Mouse (Mus musculus) bone marrow macrophage, adult 2 months (primary cell): ENCODE results near the gene Fam186b. TPM values are rescaled to one million over a fixed set of nuclear protein-coding genes. Genes with fewer than 3 reads are reported as not detected.

Experiments
- H3K27ac ChIP-seq: 2 replicates; pipeline ENCODE4 v1.5.1; 2012; ENCODE audit warnings: low read depth, low read length; ENCODE audit not compliant: insufficient read depth
- H3K4me1 ChIP-seq: 2 replicates; pipeline ENCODE4 v1.6.1; 2012; ENCODE audit warnings: low read length; ENCODE audit not compliant: control insufficient read depth, insufficient read depth
- H3K4me3 ChIP-seq: 2 replicates; pipeline ENCODE4 v1.5.1; 2012; ENCODE audit warnings: mild to moderate bottlenecking, low read length, moderate library complexity; ENCODE audit not compliant: insufficient read depth
- CTCF ChIP-seq: IDR thresholded peaks from 2 replicates; pipeline ENCODE4 v1.5.1; 2012; ENCODE audit warnings: low read depth, mild to moderate bottlenecking, low read length, moderate library complexity
- POLR2A ChIP-seq: IDR thresholded peaks from 2 replicates; pipeline ENCODE4 v1.6.1; 2012; ENCODE audit warnings: mild to moderate bottlenecking, low read depth, low read length, borderline replicate concordance
- polyA plus RNA-seq: library from polyadenylated mRNA; stranded (reverse); fragments of >200 nt; gene quantifications from 2 replicates; pipeline ENCODE4 v1.2.4, GENCODE M21; 2012; ENCODE audit not compliant: missing spikeins, insufficient read depth, insufficient read length

Fam186b gene
- polyA plus RNA-seq, 1 experiment, result not detected

- Histone ChIP-seq H3K4me3 (no peak overlapping the region), H3K27ac (no peak overlapping the region), H3K4me1 (peaks cover 81% of the 10 kb centered on the region)
- TF ChIP-seq POLR2A, result no peak
- no peak for TF ChIP-seq CTCF
Observed at GRCm38 (mm10) chr15:99334500-99334899, 38.8 kb upstream of the Fam186b start.

DNA sequence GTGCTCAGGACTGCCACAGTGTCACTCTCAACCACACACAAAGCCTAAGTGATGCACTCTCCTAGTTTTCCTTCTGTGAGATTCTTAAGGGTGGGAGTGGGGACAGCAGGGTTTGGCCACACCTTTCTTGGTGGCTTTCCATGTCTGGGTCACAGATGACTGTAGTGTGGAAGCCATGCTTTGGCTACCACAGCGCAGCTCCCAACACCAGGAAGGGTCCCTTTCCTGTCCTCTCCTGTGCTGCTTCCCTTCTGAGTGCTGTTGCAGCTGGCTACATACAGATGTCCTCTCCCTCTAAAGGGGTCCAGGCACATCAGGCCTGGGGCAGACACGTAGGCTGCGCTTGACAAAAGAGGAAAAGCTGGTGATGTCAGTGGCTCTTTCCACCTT lies 38.0 kb upstream of the Fam186b start:
- Histone ChIP-seq H3K4me1 (peaks cover 79% of the 10 kb centered on the region), H3K4me3 (no peak overlapping the region), H3K27ac (peak overlapping the region; percentile 91)
- TF ChIP-seq POLR2A, result no peak
- no peak for TF ChIP-seq CTCF

GRCm38 (mm10) chr15:99332921-99333675 lies 37.4 kb upstream of the Fam186b start:
- H3K4me1 ChIP-seq, result peaks cover 79% of the 10 kb centered on the region
- TF ChIP-seq CTCF (0 out of 2 replicates have a peak, but pooled peaks have one; percentile 12), POLR2A (no peak)
- peak overlapping the region; percentile 91 for H3K27ac ChIP-seq
- peak overlapping the region; percentile 18; the same call in 1 of the 2 replicates for H3K4me3 ChIP-seq

DNA sequence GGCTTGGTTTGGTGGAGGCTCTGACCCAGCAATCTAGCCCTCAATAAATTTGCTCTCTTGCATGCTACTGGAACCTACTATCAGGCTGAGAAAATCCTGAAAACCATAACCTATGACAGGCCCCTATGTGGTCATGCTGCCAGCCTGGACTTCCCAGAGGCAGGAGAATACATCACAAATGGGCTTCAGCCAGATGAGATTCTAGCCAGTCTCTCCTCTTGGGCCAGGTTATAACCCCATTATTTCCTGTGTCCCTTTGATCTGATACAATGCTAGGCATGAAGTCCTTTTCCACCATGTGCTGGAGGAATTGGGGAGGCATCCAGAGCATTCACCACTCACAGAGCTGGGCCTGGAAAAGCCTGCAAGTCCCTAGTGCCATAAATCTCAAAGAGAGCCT lies 36.4 kb upstream of the Fam186b start:
- peaks cover 73% of the 10 kb centered on the region for H3K4me1 ChIP-seq
- peak overlapping the region; percentile 78 for H3K27ac ChIP-seq
- H3K4me3 ChIP-seq, result no peak overlapping the region
- TF ChIP-seq POLR2A (no peak), CTCF (no peak)

DNA sequence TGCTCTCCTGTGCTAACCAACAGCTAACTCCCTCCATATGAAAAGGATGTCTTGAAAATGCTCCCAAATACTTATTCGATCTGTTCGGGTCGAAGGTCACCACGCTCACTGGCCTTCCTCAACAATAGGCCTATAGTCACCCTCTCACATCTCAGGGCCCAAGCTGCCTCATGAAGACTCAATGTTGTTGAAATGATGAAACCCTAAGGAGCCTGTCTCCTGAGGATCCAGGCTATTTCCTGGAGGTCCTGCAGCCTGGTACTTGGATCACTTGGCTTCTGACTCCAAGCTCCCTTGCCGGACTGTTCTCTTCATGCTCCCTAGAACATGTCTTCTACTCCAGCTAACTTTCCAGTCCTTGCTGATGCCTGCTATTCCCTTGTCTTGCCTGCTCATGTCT lies 35.7 kb upstream of the Fam186b start:
- Histone ChIP-seq H3K4me1 (peaks cover 73% of the 10 kb centered on the region), H3K4me3 (no peak overlapping the region), H3K27ac (peak overlapping the region; percentile 10)
- TF ChIP-seq POLR2A (no peak), CTCF (no peak)

GRCm38 (mm10) chr15:99330324-99330723 lies 34.6 kb upstream of the Fam186b start:
- TF ChIP-seq CTCF, result no peak
- TF ChIP-seq POLR2A, result no peak
- peak overlapping the region; percentile 70 for H3K27ac ChIP-seq
- no peak overlapping the region for H3K4me3 ChIP-seq
- peaks cover 65% of the 10 kb centered on the region for H3K4me1 ChIP-seq

GRCm38 (mm10) chr15:99328011-99328410 lies 32.3 kb upstream of the Fam186b start:
- H3K4me1 ChIP-seq, result peaks cover 43% of the 10 kb centered on the region
- no peak overlapping the region for H3K27ac ChIP-seq
- TF ChIP-seq CTCF (no peak), POLR2A (no peak)

DNA sequence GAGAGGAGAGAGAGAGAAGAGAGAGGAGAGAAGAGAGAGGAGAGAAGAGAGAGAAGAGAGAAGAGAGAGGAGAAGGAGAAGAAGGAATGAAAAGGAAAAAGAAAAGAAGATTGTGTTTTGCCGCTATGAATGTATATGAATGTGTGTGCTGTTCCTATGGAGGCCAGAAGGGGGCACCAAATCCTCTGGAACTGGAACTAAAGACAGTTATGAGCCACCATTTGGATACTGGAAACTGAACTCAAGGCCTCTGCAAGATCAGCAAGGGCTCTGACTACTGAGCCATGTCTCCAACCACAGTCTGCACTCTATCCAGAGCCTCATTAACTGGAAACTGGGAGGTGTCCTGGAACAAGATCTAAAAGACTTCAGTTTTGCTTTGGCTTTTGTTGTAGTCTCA lies 31.3 kb upstream of the Fam186b start:
- H3K4me3 ChIP-seq, result no peak overlapping the region
- TF ChIP-seq POLR2A, result no peak
- peak; percentile 52 for TF ChIP-seq CTCF
- H3K27ac ChIP-seq, result no peak overlapping the region
- H3K4me1 ChIP-seq, result peaks cover 35% of the 10 kb centered on the region

More at GRCm38 (mm10) chr15:99328011-99328410, 32.3 kb upstream of the Fam186b start:
- H3K4me3 ChIP-seq, result no peak overlapping the region

GRCm38 (mm10) chr15:99326407-99326806 lies 30.7 kb upstream of the Fam186b start:
- Histone ChIP-seq H3K27ac (no peak overlapping the region), H3K4me3 (no peak overlapping the region), H3K4me1 (peaks cover 30% of the 10 kb centered on the region)
- TF ChIP-seq CTCF (no peak), POLR2A (no peak)

- TF ChIP-seq POLR2A (no peak), CTCF (no peak)
- no peak overlapping the region for H3K4me3 ChIP-seq
- peaks cover 22% of the 10 kb centered on the region for H3K4me1 ChIP-seq
- no peak overlapping the region for H3K27ac ChIP-seq
Observed at GRCm38 (mm10) chr15:99325598-99325997, 29.9 kb upstream of the Fam186b start.
